Mouse (Mus musculus): ENCODE data around the gene Sec24d. TPM values are rescaled to one million over a fixed set of nuclear protein-coding genes. Genes with fewer than 3 reads are reported as not detected.

The Sec24d gene
- polyA plus RNA-seq, 1 experiment from 2014 or later: 20.1 TPM

- H3K36me3 ChIP-seq: no peaks in the 10 kb centered on the region
- H3K4me3 ChIP-seq: no peak overlapping the region
- peaks cover 5% of the 10 kb centered on the region; the same call in 1 of the 2 replicates for H3K9me3 ChIP-seq
- 81% methylated on average over 11 of the region's 11 CpGs for whole genome bisulfite sequencing
- H3K4me1 ChIP-seq (replicated peaks): no peaks in the 10 kb centered on the region
- no peak overlapping the region for H3K4me2 ChIP-seq
- H3K27me3 ChIP-seq: no peaks in the 10 kb centered on the region
- H3K27ac ChIP-seq (replicated peaks): no peak overlapping the region
- H3K9ac ChIP-seq: no peak overlapping the region
- ATAC-seq (ENCODE audit: low read depth): no peak
Observed at GRCm38 (mm10) chr3:123256181-123257101, 10.8 kb upstream of the Sec24d start.

GRCm38 (mm10) chr3:123258709-123259108 lies 8.5 kb upstream of the Sec24d start:
- 82% methylated on average over 4 of the region's 4 CpGs for WGBS
- H3K9ac ChIP-seq: no peak overlapping the region
- no peak for ATAC-seq (ENCODE audit: low read depth)
- H3K27me3 ChIP-seq: no peaks in the 10 kb centered on the region
- no peak overlapping the region for H3K27ac ChIP-seq (replicated peaks)
- no peaks in the 10 kb centered on the region for H3K36me3 ChIP-seq
- H3K4me1 ChIP-seq (replicated peaks): no peaks in the 10 kb centered on the region
- H3K4me3 ChIP-seq: no peak overlapping the region
- H3K4me2 ChIP-seq: no peak overlapping the region
- H3K9me3 ChIP-seq: peaks cover 5% of the 10 kb centered on the region; the same call in 1 of the 2 replicates

- no peak for ATAC-seq (ENCODE audit: low read depth)
- Histone ChIP-seq H3K36me3 (no peaks in the 10 kb centered on the region), H3K27me3 (peaks cover 30% of the 10 kb centered on the region), H3K4me2 (no peak overlapping the region), H3K9me3 (no peaks in the 10 kb centered on the region), H3K4me3 (peak overlapping the region; percentile 17; the same call in 1 of the 2 replicates), H3K27ac (replicated peaks) (no peak overlapping the region), H3K9ac (no peak overlapping the region), H3K4me1 (replicated peaks) (peaks cover 13% of the 10 kb centered on the region)
- WGBS: 58% methylated on average over 6 of the region's 6 CpGs
Observed at GRCm38 (mm10) chr3:123264706-123265105, 2.5 kb upstream of the Sec24d start.

GRCm38 (mm10) chr3:123267741-123268201 lies 516 bp downstream of the Sec24d start:
- H3K27ac ChIP-seq (replicated peaks): peak overlapping the region; percentile 52

GRCm38 (mm10) chr3:123282866-123283615 lies 15.8 kb downstream of the Sec24d start:
- Histone ChIP-seq H3K9me3 (no peaks in the 10 kb centered on the region), H3K4me2 (no peak overlapping the region), H3K27me3 (no peaks in the 10 kb centered on the region), H3K36me3 (no peaks in the 10 kb centered on the region), H3K9ac (no peak overlapping the region), H3K4me3 (no peak overlapping the region), H3K4me1 (replicated peaks) (no peaks in the 10 kb centered on the region), H3K27ac (replicated peaks) (no peak overlapping the region)
- WGBS: 87% methylated on average over 12 of the region's 12 CpGs
- ATAC-seq (ENCODE audit: low read depth): no peak

More at GRCm38 (mm10) chr3:123267741-123268201, 516 bp downstream of the Sec24d start:
- Histone ChIP-seq H3K36me3 (no peaks in the 10 kb centered on the region), H3K4me2 (peak overlapping the region; percentile 73), H3K9ac (peak overlapping the region; percentile 68), H3K4me1 (replicated peaks) (peaks cover 13% of the 10 kb centered on the region), H3K9me3 (no peaks in the 10 kb centered on the region), H3K4me3 (peak overlapping the region; percentile 72), H3K27me3 (peaks cover 34% of the 10 kb centered on the region)
- ATAC-seq (ENCODE audit: low read depth): peak; percentile 73
- under 1% methylated on average over 25 of the region's 25 CpGs for WGBS

- no peak overlapping the region for H3K4me3 ChIP-seq
- ATAC-seq (ENCODE audit: low read depth): no peak
- 93% methylated on average over 5 of the region's 5 CpGs for WGBS
Observed at GRCm38 (mm10) chr3:123284284-123284683, 17.0 kb downstream of the Sec24d start.

GRCm38 (mm10) chr3:123285649-123286048 lies 18.4 kb downstream of the Sec24d start:
- H3K9ac ChIP-seq: no peak overlapping the region
- H3K9me3 ChIP-seq: no peaks in the 10 kb centered on the region
- ATAC-seq (ENCODE audit: low read depth): no peak
- no peaks in the 10 kb centered on the region for H3K27me3 ChIP-seq
- H3K4me1 ChIP-seq (replicated peaks): no peaks in the 10 kb centered on the region
- no peak overlapping the region for H3K4me2 ChIP-seq
- no peak overlapping the region for H3K4me3 ChIP-seq
- H3K36me3 ChIP-seq: no peaks in the 10 kb centered on the region
- no peak overlapping the region for H3K27ac ChIP-seq (replicated peaks)

More at GRCm38 (mm10) chr3:123284284-123284683, 17.0 kb downstream of the Sec24d start:
- H3K27me3 ChIP-seq: no peaks in the 10 kb centered on the region
- no peaks in the 10 kb centered on the region for H3K4me1 ChIP-seq (replicated peaks)
- no peaks in the 10 kb centered on the region for H3K36me3 ChIP-seq
- no peak overlapping the region for H3K4me2 ChIP-seq
- no peaks in the 10 kb centered on the region for H3K9me3 ChIP-seq
- H3K9ac ChIP-seq: no peak overlapping the region
- H3K27ac ChIP-seq (replicated peaks): no peak overlapping the region

GRCm38 (mm10) chr3:123288856-123289570 lies 21.8 kb downstream of the Sec24d start:
- Histone ChIP-seq H3K9me3 (no peaks in the 10 kb centered on the region), H3K4me1 (replicated peaks) (no peaks in the 10 kb centered on the region), H3K4me3 (no peak overlapping the region), H3K9ac (no peak overlapping the region), H3K4me2 (no peak overlapping the region), H3K36me3 (no peaks in the 10 kb centered on the region), H3K27ac (replicated peaks) (no peak overlapping the region), H3K27me3 (no peaks in the 10 kb centered on the region)
- no peak for ATAC-seq (ENCODE audit: low read depth)
- WGBS: 63% methylated on average over 9 of the region's 9 CpGs

DNA sequence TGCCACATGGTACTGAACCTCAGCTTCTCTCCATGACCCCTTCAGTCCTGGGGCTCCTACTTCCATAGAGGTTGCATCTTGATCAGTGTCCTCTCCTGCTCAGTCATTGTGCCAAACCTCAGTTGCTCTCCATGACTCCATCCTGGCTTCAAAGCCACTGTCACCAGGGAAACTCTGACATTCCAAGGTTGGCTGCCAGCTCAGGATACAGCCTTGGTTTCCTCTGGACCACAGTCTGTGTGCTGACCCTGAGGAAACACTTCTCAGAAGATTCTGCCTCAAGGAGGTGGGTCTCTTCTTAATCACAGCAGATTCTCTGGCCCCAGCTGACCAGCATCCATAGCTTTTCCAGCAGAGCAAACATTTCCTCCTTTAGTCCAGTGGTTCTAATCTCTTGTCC lies 24.4 kb downstream of the Sec24d start:
- Histone ChIP-seq H3K9ac (no peak overlapping the region), H3K4me1 (replicated peaks) (no peaks in the 10 kb centered on the region), H3K9me3 (no peaks in the 10 kb centered on the region), H3K27me3 (no peaks in the 10 kb centered on the region), H3K27ac (replicated peaks) (no peak overlapping the region), H3K4me3 (no peak overlapping the region), H3K36me3 (no peaks in the 10 kb centered on the region), H3K4me2 (no peak overlapping the region)
- no peak for ATAC-seq (ENCODE audit: low read depth)

- Histone ChIP-seq H3K4me2 (no peak overlapping the region), H3K36me3 (no peaks in the 10 kb centered on the region), H3K4me1 (replicated peaks) (no peaks in the 10 kb centered on the region), H3K9ac (no peak overlapping the region), H3K27ac (replicated peaks) (no peak overlapping the region), H3K27me3 (no peaks in the 10 kb centered on the region), H3K4me3 (no peak overlapping the region), H3K9me3 (no peaks in the 10 kb centered on the region)
- WGBS: 70% methylated on average over 11 of the region's 11 CpGs
- ATAC-seq (ENCODE audit: low read depth): no peak
Observed at GRCm38 (mm10) chr3:123296654-123297053, 29.4 kb downstream of the Sec24d start.

GRCm38 (mm10) chr3:123298283-123298682 lies 31.0 kb downstream of the Sec24d start:
- no peak for ATAC-seq (ENCODE audit: low read depth)
- H3K4me1 ChIP-seq (replicated peaks): no peaks in the 10 kb centered on the region

More at GRCm38 (mm10) chr3:123298283-123298682, 31.0 kb downstream of the Sec24d start:
- H3K27me3 ChIP-seq: no peaks in the 10 kb centered on the region
- peaks cover 4% of the 10 kb centered on the region; the same call in 1 of the 2 replicates for H3K9me3 ChIP-seq
- no peak overlapping the region for H3K4me2 ChIP-seq
- H3K4me3 ChIP-seq: no peak overlapping the region
- 89% methylated on average over 9 of the region's 9 CpGs for WGBS
- no peak overlapping the region for H3K9ac ChIP-seq
- no peak overlapping the region for H3K27ac ChIP-seq (replicated peaks)
- H3K36me3 ChIP-seq: peaks cover 4% of the 10 kb centered on the region
